Comparison of ENCODE assay signal across 34 mouse cellular contexts in the genomic region with DNA sequence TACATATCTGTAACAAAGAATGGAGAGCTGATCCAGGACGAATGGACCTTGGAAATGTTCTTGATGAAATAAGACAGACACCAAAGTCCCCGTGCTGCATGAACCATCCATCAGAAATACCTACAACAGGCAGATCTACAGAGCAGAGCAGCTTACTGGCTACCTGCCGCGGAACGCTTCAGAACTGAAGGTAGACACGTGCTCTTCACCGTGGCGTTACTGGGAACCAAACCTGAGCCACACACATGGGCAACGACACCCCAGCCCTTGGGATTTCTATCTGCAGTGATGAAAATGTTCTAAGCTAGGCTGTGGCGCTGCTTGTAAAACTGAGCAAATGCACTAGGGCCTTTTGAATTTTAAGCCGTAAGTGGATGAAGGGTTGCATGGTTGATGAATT.
"Had no signal": no experiment of that assay in that cellular context is flagged by ENCODE, and none has a peak within 500 bp of the region (broad histone marks: within the 10 kb centered on the region; RNA-seq: fewer than 3 reads in every experiment).

No protein-coding gene starts in this region.

- H3K4me3 ChIP-seq: heart, embryonic 10.5 days; heart, embryonic 12.5 days; heart, embryonic 13.5 days; heart, embryonic 15.5 days; hindbrain, embryonic 10.5 days; hindbrain, embryonic 12.5 days; hindbrain, embryonic 13.5 days; hindbrain, embryonic 15.5 days; intestine, embryonic 15.5 days; kidney, embryonic 15.5 days; layer of hippocampus, adult 2 months had no signal

- H3K9ac ChIP-seq: heart, embryonic 12.5 days; heart, embryonic 13.5 days; heart, embryonic 15.5 days; hindbrain, embryonic 12.5 days; hindbrain, embryonic 13.5 days; hindbrain, embryonic 14.5 days; hindbrain, embryonic 15.5 days; intestine, embryonic 15.5 days; kidney, embryonic 15.5 days had no signal

- H3K27me3 ChIP-seq: heart, embryonic 12.5 days; heart, embryonic 13.5 days; heart, embryonic 15.5 days; intestine, embryonic 15.5 days; kidney, embryonic 15.5 days had no signal

- H3K9me3 ChIP-seq: heart, embryonic 10.5 days; heart, embryonic 12.5 days; heart, embryonic 13.5 days; heart, embryonic 15.5 days; hindbrain, embryonic 10.5 days; hindbrain, embryonic 12.5 days; hindbrain, embryonic 13.5 days; hindbrain, embryonic 15.5 days; intestine, embryonic 15.5 days; kidney, embryonic 15.5 days had no signal

- DNase-seq: heart, postnatal 10 days; heart, postnatal 14 days; heart, postnatal 36 days; heart, postnatal 4 days; kidney, adult 11 months; kidney, adult 18-20 months; kidney, adult 2 months; kidney, adult 8-10 months; kidney, adult 9 months; kidney, postnatal 10 days; kidney, postnatal 14 days; kidney, postnatal 25 days; kidney, postnatal 36 days; kidney, postnatal 4 days; layer of hippocampus, adult 9-11 months; layer of hippocampus, postnatal 36 days had no signal

- H3K4me2 ChIP-seq: heart, embryonic 12.5 days; heart, embryonic 13.5 days; heart, embryonic 15.5 days; hindbrain, embryonic 12.5 days; hindbrain, embryonic 13.5 days; hindbrain, embryonic 14.5 days; hindbrain, embryonic 15.5 days; intestine, embryonic 15.5 days; kidney, embryonic 15.5 days had no signal

- ATAC-seq: hindbrain, embryonic 16.5 days; hindbrain, postnatal 0 days; inflammation-experienced regulatory T-cells, adult 6 months; intestine, embryonic 15.5 days; intestine, embryonic 16.5 days; intestine, postnatal 0 days had no signal

- H3K27ac ChIP-seq: heart, embryonic 13.5 days; heart, embryonic 15.5 days; hindbrain, embryonic 10.5 days; hindbrain, embryonic 12.5 days; hindbrain, embryonic 13.5 days; hindbrain, embryonic 14.5 days; hindbrain, embryonic 15.5 days; hindbrain, postnatal 0 days; intestine, embryonic 15.5 days; kidney, embryonic 15.5 days; kidney, postnatal 0 days; layer of hippocampus, adult 2 months had no signal

- H3K36me3 ChIP-seq: heart, embryonic 10.5 days; heart, embryonic 12.5 days; heart, embryonic 13.5 days; heart, embryonic 15.5 days; hindbrain, embryonic 10.5 days; hindbrain, embryonic 12.5 days; hindbrain, embryonic 13.5 days; hindbrain, embryonic 15.5 days; intestine, embryonic 15.5 days; kidney, embryonic 15.5 days had no signal
